Mouse (Mus musculus): ENCODE measurements around the gene Bahcc1. TPM values are rescaled to one million over a fixed set of nuclear protein-coding genes. Genes with fewer than 3 reads are reported as not detected.
A peak's percentile ranks its signal among the peaks of the same experiment; 100 is the strongest.

Gene Bahcc1
- polyA plus RNA-seq, 1 experiment from 2014 or later, result 14.8 TPM

GRCm38 (mm10) chr11:120264008-120264407 lies 31.3 kb downstream of the Bahcc1 start:
- H3K4me2 ChIP-seq (ENCODE audit: low read length), result no peak overlapping the region
- no peak overlapping the region for H3K27ac ChIP-seq (ENCODE audit: low read length)
- H3K9ac ChIP-seq (replicated peaks; ENCODE audit: low read depth, low read length), result no peak overlapping the region
- no peaks in the 10 kb centered on the region for H3K27me3 ChIP-seq (replicated peaks; ENCODE audit: control insufficient read depth, insufficient read depth, low read length)
- no peaks in the 10 kb centered on the region for H3K36me3 ChIP-seq (ENCODE audit: control insufficient read depth, insufficient read depth)
- no peaks in the 10 kb centered on the region for H3K9me3 ChIP-seq (ENCODE audit: control insufficient read depth, low read length)
- peaks cover 80% of the 10 kb centered on the region for H3K4me1 ChIP-seq (replicated peaks; ENCODE audit: control insufficient read depth, insufficient read depth, low read length)
- no peak overlapping the region for H3K4me3 ChIP-seq (replicated peaks; ENCODE audit: low read length)
- no peak for ATAC-seq
- WGBS, result 66% methylated on average over 6 of the region's 6 CpGs

GRCm38 (mm10) chr11:120265458-120265857 lies 32.7 kb downstream of the Bahcc1 start:
- 60% methylated on average over 5 of the region's 5 CpGs for WGBS
- Histone ChIP-seq H3K4me3 (replicated peaks; ENCODE audit: low read length) (no peak overlapping the region), H3K27me3 (replicated peaks; ENCODE audit: control insufficient read depth, insufficient read depth, low read length) (no peaks in the 10 kb centered on the region), H3K9me3 (ENCODE audit: control insufficient read depth, low read length) (no peaks in the 10 kb centered on the region), H3K36me3 (ENCODE audit: control insufficient read depth, insufficient read depth) (no peaks in the 10 kb centered on the region), H3K4me2 (ENCODE audit: low read length) (no peak overlapping the region), H3K9ac (replicated peaks; ENCODE audit: low read depth, low read length) (no peak overlapping the region), H3K4me1 (replicated peaks; ENCODE audit: control insufficient read depth, insufficient read depth, low read length) (peaks cover 76% of the 10 kb centered on the region), H3K27ac (ENCODE audit: low read length) (no peak overlapping the region)
- no peak for ATAC-seq

- Histone ChIP-seq H3K4me1 (replicated peaks; ENCODE audit: control insufficient read depth, insufficient read depth, low read length) (peaks cover 68% of the 10 kb centered on the region), H3K27ac (ENCODE audit: low read length) (no peak overlapping the region), H3K9ac (replicated peaks; ENCODE audit: low read depth, low read length) (no peak overlapping the region), H3K4me2 (ENCODE audit: low read length) (no peak overlapping the region), H3K27me3 (replicated peaks; ENCODE audit: control insufficient read depth, insufficient read depth, low read length) (no peaks in the 10 kb centered on the region), H3K9me3 (ENCODE audit: control insufficient read depth, low read length) (no peaks in the 10 kb centered on the region), H3K36me3 (ENCODE audit: control insufficient read depth, insufficient read depth) (no peaks in the 10 kb centered on the region; the same call in 1 of the 2 replicates), H3K4me3 (replicated peaks; ENCODE audit: low read length) (no peak overlapping the region)
- ATAC-seq, result no peak
- 88% methylated on average over 14 of the region's 14 CpGs for WGBS
Measured at GRCm38 (mm10) chr11:120266259-120266758, 33.6 kb downstream of the Bahcc1 start.

- no peak overlapping the region for H3K4me3 ChIP-seq (replicated peaks; ENCODE audit: low read length)
- no peak overlapping the region for H3K4me2 ChIP-seq (ENCODE audit: low read length)
- no peak overlapping the region for H3K27ac ChIP-seq (ENCODE audit: low read length)
- no peaks in the 10 kb centered on the region; the same call in 1 of the 2 replicates for H3K36me3 ChIP-seq (ENCODE audit: control insufficient read depth, insufficient read depth)
- ATAC-seq, result no peak
- H3K4me1 ChIP-seq (replicated peaks; ENCODE audit: control insufficient read depth, insufficient read depth, low read length), result peaks cover 58% of the 10 kb centered on the region
- no peaks in the 10 kb centered on the region for H3K9me3 ChIP-seq (ENCODE audit: control insufficient read depth, low read length)
- 66% methylated on average over 2 of the region's 2 CpGs for WGBS
- no peak overlapping the region for H3K9ac ChIP-seq (replicated peaks; ENCODE audit: low read depth, low read length)
- no peaks in the 10 kb centered on the region for H3K27me3 ChIP-seq (replicated peaks; ENCODE audit: control insufficient read depth, insufficient read depth, low read length)
Measured at GRCm38 (mm10) chr11:120267274-120267673, 34.5 kb downstream of the Bahcc1 start.

- Histone ChIP-seq H3K4me2 (ENCODE audit: low read length) (no peak overlapping the region), H3K27ac (ENCODE audit: low read length) (no peak overlapping the region), H3K9ac (replicated peaks; ENCODE audit: low read depth, low read length) (no peak overlapping the region), H3K27me3 (replicated peaks; ENCODE audit: control insufficient read depth, insufficient read depth, low read length) (no peaks in the 10 kb centered on the region), H3K4me3 (replicated peaks; ENCODE audit: low read length) (no peak overlapping the region), H3K9me3 (ENCODE audit: control insufficient read depth, low read length) (no peaks in the 10 kb centered on the region), H3K36me3 (ENCODE audit: control insufficient read depth, insufficient read depth) (no peaks in the 10 kb centered on the region; the same call in 1 of the 2 replicates), H3K4me1 (replicated peaks; ENCODE audit: control insufficient read depth, insufficient read depth, low read length) (peaks cover 54% of the 10 kb centered on the region)
- 63% methylated on average over 3 of the region's 3 CpGs for WGBS
- no peak for ATAC-seq
Measured at GRCm38 (mm10) chr11:120267676-120268075, 34.9 kb downstream of the Bahcc1 start.

- H3K27ac ChIP-seq (ENCODE audit: low read length), result no peak overlapping the region
- H3K9ac ChIP-seq (replicated peaks; ENCODE audit: low read depth, low read length), result no peak overlapping the region
- 63% methylated on average over 10 of the region's 10 CpGs for WGBS
- no peaks in the 10 kb centered on the region for H3K27me3 ChIP-seq (replicated peaks; ENCODE audit: control insufficient read depth, insufficient read depth, low read length)
- no peaks in the 10 kb centered on the region for H3K9me3 ChIP-seq (ENCODE audit: control insufficient read depth, low read length)
- 0 out of 2 replicates have a peak overlapping the region, but pooled peaks have one; percentile 8 for H3K4me2 ChIP-seq (ENCODE audit: low read length)
- peaks cover 47% of the 10 kb centered on the region for H3K4me1 ChIP-seq (replicated peaks; ENCODE audit: control insufficient read depth, insufficient read depth, low read length)
- H3K36me3 ChIP-seq (ENCODE audit: control insufficient read depth, insufficient read depth), result peaks cover under 1% of the 10 kb centered on the region; the same call in 1 of the 2 replicates
- no peak overlapping the region for H3K4me3 ChIP-seq (replicated peaks; ENCODE audit: low read length)
- no peak; the same call in 1 of the 2 replicates for ATAC-seq
Measured at GRCm38 (mm10) chr11:120268195-120268967, 35.6 kb downstream of the Bahcc1 start.

- H3K9me3 ChIP-seq (ENCODE audit: control insufficient read depth, low read length), result no peaks in the 10 kb centered on the region
- H3K4me2 ChIP-seq (ENCODE audit: low read length), result no peak overlapping the region
- ATAC-seq, result no peak
- H3K27me3 ChIP-seq (replicated peaks; ENCODE audit: control insufficient read depth, insufficient read depth, low read length), result no peaks in the 10 kb centered on the region
- no peak overlapping the region for H3K4me3 ChIP-seq (replicated peaks; ENCODE audit: low read length)
- no peak overlapping the region for H3K9ac ChIP-seq (replicated peaks; ENCODE audit: low read depth, low read length)
- no peak overlapping the region for H3K27ac ChIP-seq (ENCODE audit: low read length)
- peaks cover 41% of the 10 kb centered on the region for H3K4me1 ChIP-seq (replicated peaks; ENCODE audit: control insufficient read depth, insufficient read depth, low read length)
- peaks cover 4% of the 10 kb centered on the region; the same call in 1 of the 2 replicates for H3K36me3 ChIP-seq (ENCODE audit: control insufficient read depth, insufficient read depth)
- WGBS, result 78% methylated on average over 3 of the region's 3 CpGs
Measured at GRCm38 (mm10) chr11:120269007-120269406, 36.3 kb downstream of the Bahcc1 start.

- no peak overlapping the region for H3K4me3 ChIP-seq (replicated peaks; ENCODE audit: low read length)
- H3K27me3 ChIP-seq (replicated peaks; ENCODE audit: control insufficient read depth, insufficient read depth, low read length), result no peaks in the 10 kb centered on the region
- whole genome bisulfite sequencing, result 13% methylated on average over 8 of the region's 8 CpGs
- H3K4me1 ChIP-seq (replicated peaks; ENCODE audit: control insufficient read depth, insufficient read depth, low read length), result peaks cover 36% of the 10 kb centered on the region
- no peak overlapping the region for H3K27ac ChIP-seq (ENCODE audit: low read length)
- no peaks in the 10 kb centered on the region for H3K9me3 ChIP-seq (ENCODE audit: control insufficient read depth, low read length)
- H3K4me2 ChIP-seq (ENCODE audit: low read length), result no peak overlapping the region
- H3K36me3 ChIP-seq (ENCODE audit: control insufficient read depth, insufficient read depth), result peaks cover 4% of the 10 kb centered on the region; the same call in 1 of the 2 replicates
- peak; percentile 84 for ATAC-seq
- H3K9ac ChIP-seq (replicated peaks; ENCODE audit: low read depth, low read length), result no peak overlapping the region
Measured at GRCm38 (mm10) chr11:120269498-120270104, 36.9 kb downstream of the Bahcc1 start.

- Histone ChIP-seq H3K27ac (ENCODE audit: low read length) (no peak overlapping the region), H3K36me3 (ENCODE audit: control insufficient read depth, insufficient read depth) (peaks cover 17% of the 10 kb centered on the region), H3K4me3 (replicated peaks; ENCODE audit: low read length) (no peak overlapping the region), H3K9me3 (ENCODE audit: control insufficient read depth, low read length) (no peaks in the 10 kb centered on the region), H3K27me3 (replicated peaks; ENCODE audit: control insufficient read depth, insufficient read depth, low read length) (no peaks in the 10 kb centered on the region), H3K4me1 (replicated peaks; ENCODE audit: control insufficient read depth, insufficient read depth, low read length) (peaks cover 15% of the 10 kb centered on the region), H3K9ac (replicated peaks; ENCODE audit: low read depth, low read length) (no peak overlapping the region), H3K4me2 (ENCODE audit: low read length) (no peak overlapping the region)
- WGBS, result 74% methylated on average over 11 of the region's 11 CpGs
- ATAC-seq, result peak; percentile 21; the same call in 1 of the 2 replicates
Measured at GRCm38 (mm10) chr11:120279335-120279734, 46.6 kb downstream of the Bahcc1 start.

Data from forebrain, embryonic 16.5 days (tissue).